Mouse (Mus musculus) liver, postnatal 0 days (tissue): ENCODE measurements at regions not wholly inside any gene's neighbourhood (a gene's known extent, or its start where the extent isn't known, plus 50 kb on each side); places are given as distances from the start of the nearest gene placed in this dataset.

Source experiments
- ATAC-seq: fragments of 200-750 bp; cut with Nextera tagmentation; 2 replicates; pipeline ENCODE4 v1.8.0; 2017; ENCODE audit warnings: mild to moderate bottlenecking, moderate library complexity
- DNase-seq: peaks from one replicate; pipeline ENCODE4 v3.0.0-alpha.2; 2016
- H3K27ac ChIP-seq: fragments of 300-500 bp; sonication (generic); 2 replicates; pipeline ENCODE4 v1.5.1; 2014; ENCODE audit warnings: antibody characterized with exemption, moderate library complexity, mild to moderate bottlenecking, low read depth
- H3K27me3 ChIP-seq: fragments of 300-500 bp; sonication (generic); 2 replicates; pipeline ENCODE4 v1.6.1; 2014; ENCODE audit warnings: low read length, control low read depth, mixed read lengths; ENCODE audit not compliant: insufficient read depth
- H3K36me3 ChIP-seq: fragments of 300-500 bp; sonication (generic); replicated peaks from 2 replicates; pipeline ENCODE4 v1.6.1; 2014; ENCODE audit warnings: mild to moderate bottlenecking, control low read depth, low read length, moderate library complexity, mixed read lengths; ENCODE audit not compliant: insufficient read depth
- H3K4me1 ChIP-seq: fragments of 300-500 bp; sonication (generic); 2 replicates; pipeline ENCODE4 v1.6.1; 2014; ENCODE audit warnings: antibody characterized with exemption, mild to moderate bottlenecking, control low read depth; ENCODE audit not compliant: insufficient read depth
- H3K4me2 ChIP-seq: fragments of 300-500 bp; sonication (generic); 2 replicates; pipeline ENCODE4 v1.6.1; 2014; ENCODE audit warnings: low read depth, mild to moderate bottlenecking, low read length, moderate library complexity, mixed read lengths
- H3K4me3 ChIP-seq: fragments of 300-500 bp; sonication (generic); 2 replicates; pipeline ENCODE4 v1.5.1; 2014; ENCODE audit warnings: low read depth, low read length
- H3K9ac ChIP-seq: fragments of 300-500 bp; sonication (generic); replicated peaks from 2 replicates; pipeline ENCODE4 v1.6.1; 2014; ENCODE audit warnings: mild to moderate bottlenecking, moderate library complexity
- H3K9me3 ChIP-seq: fragments of 300-500 bp; sonication (generic); 2 replicates; pipeline ENCODE4 v1.6.1; 2016; ENCODE audit warnings: mild to moderate bottlenecking, control low read depth, low read length, mixed read lengths
- CTCF ChIP-seq: sonication (generic); IDR thresholded peaks from 2 replicates; pipeline ENCODE4 v1.5.1; 2016; ENCODE audit warnings: antibody characterized with exemption, low read depth
- EP300 ChIP-seq: IDR thresholded peaks from 2 replicates; pipeline ENCODE4 v1.6.1; 2016; ENCODE audit warnings: antibody characterized with exemption, low read depth, mild to moderate bottlenecking
- whole genome bisulfite sequencing: fragments of 180-500 bp; shearing (Covaris S2); extraction: QIAGEN DNeasy Blood & Tissue Kit; methylation state at CpG from one replicate; pipeline ENCODE4 v1.1.7; 2014; ENCODE audit not compliant: insufficient replicate concordance; 5-methylcytosine and 5-hydroxymethylcytosine counted together

- no peak overlapping the region for H3K9ac ChIP-seq
- H3K9me3 ChIP-seq = no peaks in the 10 kb centered on the region
- ATAC-seq (no peak), DNase-seq (no peak)
- H3K27me3 ChIP-seq = no peaks in the 10 kb centered on the region
- TF ChIP-seq EP300 (no peak), CTCF (no peak)
- H3K27ac ChIP-seq = no peak overlapping the region
- H3K4me3 ChIP-seq = no peak overlapping the region
- no peaks in the 10 kb centered on the region for H3K36me3 ChIP-seq
- WGBS = 89% methylated on average over 2 of the region's 2 CpGs
- H3K4me1 ChIP-seq = no peaks in the 10 kb centered on the region
- H3K4me2 ChIP-seq = no peak overlapping the region
Measured at GRCm38 (mm10) chr6:7463896-7464295, 90.8 kb upstream of the Tac1 start.

DNA sequence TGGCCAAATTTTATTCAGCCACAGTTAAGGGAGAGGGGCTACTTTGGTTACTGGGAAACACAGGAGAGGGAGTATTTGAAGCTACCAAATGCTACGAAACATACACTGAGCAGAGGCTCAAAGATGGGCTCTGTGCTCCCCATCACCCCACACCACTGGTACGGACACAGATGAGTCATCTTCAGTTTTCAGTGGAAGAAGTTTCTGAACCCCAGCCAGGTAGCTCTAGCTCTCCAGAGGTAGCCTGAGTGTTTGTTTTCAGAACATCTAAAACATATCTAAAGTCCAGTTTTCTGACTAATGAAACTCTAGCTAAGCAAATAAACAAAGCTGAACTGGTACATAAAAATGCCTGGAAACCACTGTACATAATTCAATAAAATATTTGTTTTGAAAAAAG, 90.3 kb upstream of the Tac1 start:
- WGBS = 71% methylated on average over 2 of the region's 2 CpGs
- H3K4me1 ChIP-seq = no peaks in the 10 kb centered on the region
- no peak for DNase-seq

GRCm38 (mm10) chr6:7472366-7473026, 82.2 kb upstream of the Tac1 start:
- H3K9me3 ChIP-seq = no peaks in the 10 kb centered on the region
- DNase-seq (no peak), ATAC-seq (no peak)
- WGBS = 42% methylated on average over 7 of the region's 7 CpGs
- H3K4me1 ChIP-seq = no peaks in the 10 kb centered on the region
- no peaks in the 10 kb centered on the region for H3K36me3 ChIP-seq
- no peaks in the 10 kb centered on the region for H3K27me3 ChIP-seq
- H3K27ac ChIP-seq = no peak overlapping the region
- TF ChIP-seq EP300 = no peak
- no peak for TF ChIP-seq CTCF
- no peak overlapping the region for H3K4me3 ChIP-seq
- H3K4me2 ChIP-seq = no peak overlapping the region
- H3K9ac ChIP-seq = no peak overlapping the region

More for the DNA sequence above, 90.3 kb upstream of the Tac1 start:
- Histone ChIP-seq H3K4me3 (no peak overlapping the region), H3K9ac (no peak overlapping the region), H3K27ac (no peak overlapping the region), H3K4me2 (no peak overlapping the region), H3K36me3 (no peaks in the 10 kb centered on the region), H3K27me3 (no peaks in the 10 kb centered on the region), H3K9me3 (no peaks in the 10 kb centered on the region)
- TF ChIP-seq EP300 (no peak), CTCF (no peak)
- no peak for ATAC-seq

DNA sequence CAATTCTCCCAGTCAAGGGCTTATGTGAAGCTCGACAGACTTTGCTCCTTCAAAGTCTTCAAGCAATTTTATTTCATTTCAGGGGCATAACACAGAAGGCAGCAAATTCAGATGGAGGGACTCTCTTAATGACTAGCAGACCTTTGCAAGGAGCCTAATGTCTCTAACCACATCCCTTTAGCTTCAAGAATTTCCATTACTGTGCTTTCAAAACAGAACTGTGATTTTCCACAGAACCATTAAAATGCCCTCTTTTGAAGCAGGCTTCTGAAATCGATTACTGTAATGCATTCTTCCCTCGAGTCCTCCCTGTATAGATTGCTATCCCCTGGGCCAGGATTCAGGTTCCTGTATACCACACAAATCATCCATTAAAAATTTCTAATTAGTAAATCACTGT, 80.9 kb upstream of the Tac1 start:
- Histone ChIP-seq H3K27ac (no peak overlapping the region), H3K4me3 (no peak overlapping the region), H3K27me3 (no peaks in the 10 kb centered on the region), H3K4me2 (no peak overlapping the region), H3K36me3 (no peaks in the 10 kb centered on the region), H3K9me3 (no peaks in the 10 kb centered on the region), H3K4me1 (no peaks in the 10 kb centered on the region), H3K9ac (no peak overlapping the region)
- TF ChIP-seq EP300 (no peak), CTCF (no peak)
- no peak for DNase-seq
- ATAC-seq = no peak
- 53% methylated on average over 3 of the region's 3 CpGs for WGBS

- 53% methylated on average over 1 of the region's 1 CpGs for WGBS
- TF ChIP-seq EP300 = no peak
- no peak for TF ChIP-seq CTCF
- H3K9me3 ChIP-seq = no peaks in the 10 kb centered on the region
Measured at GRCm38 (mm10) chr6:7476907-7477306, 77.8 kb upstream of the Tac1 start.

DNA sequence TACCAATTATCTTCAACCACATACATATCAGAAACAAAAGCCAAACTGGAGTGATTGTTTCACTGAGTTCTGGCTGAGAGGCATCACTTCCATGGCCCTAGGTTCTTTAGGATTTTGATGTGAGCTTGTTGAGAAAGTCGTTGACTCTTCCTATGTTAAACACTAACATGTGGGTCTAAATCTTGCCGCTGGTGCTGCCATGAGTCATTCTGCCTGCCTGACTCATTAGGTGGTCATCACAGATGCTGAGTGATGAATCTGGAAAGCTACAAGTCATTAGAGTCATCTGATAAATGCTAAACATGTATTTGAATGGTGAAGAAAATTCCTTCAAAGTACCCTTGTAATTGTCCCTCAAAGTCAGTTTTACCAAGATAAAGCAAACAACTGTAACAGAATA, 60.4 kb upstream of the Tac1 start:
- WGBS = 63% methylated on average over 2 of the region's 2 CpGs
- H3K4me2 ChIP-seq = no peak overlapping the region
- H3K4me1 ChIP-seq = no peaks in the 10 kb centered on the region
- no peak overlapping the region for H3K9ac ChIP-seq
- no peak for ATAC-seq
- H3K9me3 ChIP-seq = no peaks in the 10 kb centered on the region
- H3K36me3 ChIP-seq = no peaks in the 10 kb centered on the region
- no peaks in the 10 kb centered on the region for H3K27me3 ChIP-seq
- no peak for TF ChIP-seq CTCF
- TF ChIP-seq EP300 = no peak
- no peak for DNase-seq
- no peak overlapping the region for H3K4me3 ChIP-seq
- no peak overlapping the region for H3K27ac ChIP-seq

More at GRCm38 (mm10) chr6:7476907-7477306, 77.8 kb upstream of the Tac1 start:
- no peaks in the 10 kb centered on the region for H3K27me3 ChIP-seq
- no peaks in the 10 kb centered on the region for H3K36me3 ChIP-seq
- no peak overlapping the region for H3K27ac ChIP-seq
- H3K4me2 ChIP-seq = no peak overlapping the region
- no peak for ATAC-seq
- H3K9ac ChIP-seq = no peak overlapping the region
- no peaks in the 10 kb centered on the region for H3K4me1 ChIP-seq
- no peak overlapping the region for H3K4me3 ChIP-seq
- DNase-seq = no peak

DNA sequence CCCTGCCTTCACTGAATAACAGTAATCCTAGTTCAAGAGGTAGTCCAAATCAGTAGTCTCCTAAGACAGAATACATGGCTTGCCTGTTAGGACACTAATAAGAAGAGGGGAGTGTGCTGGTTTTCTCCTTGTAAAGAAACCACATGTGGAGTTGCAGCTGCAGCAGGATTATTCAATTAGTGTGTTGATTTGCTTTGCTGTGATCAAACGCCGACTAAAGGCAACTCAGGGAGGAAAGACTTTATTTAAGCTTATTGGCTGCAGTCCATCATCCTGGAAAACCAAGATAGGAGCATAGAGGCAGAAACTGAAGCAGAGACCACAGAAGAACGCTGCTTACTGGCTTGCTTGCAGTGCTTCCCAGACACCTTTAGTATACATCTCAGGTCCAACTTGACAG, 57.9 kb upstream of the Tac1 start:
- 62% methylated on average over 3 of the region's 3 CpGs for WGBS
- ATAC-seq (no peak), DNase-seq (no peak)
- TF ChIP-seq CTCF (no peak), EP300 (no peak)
- Histone ChIP-seq H3K9me3 (no peaks in the 10 kb centered on the region), H3K27me3 (no peaks in the 10 kb centered on the region), H3K9ac (no peak overlapping the region), H3K27ac (no peak overlapping the region), H3K4me1 (no peaks in the 10 kb centered on the region), H3K4me3 (no peak overlapping the region), H3K36me3 (no peaks in the 10 kb centered on the region), H3K4me2 (no peak overlapping the region)
